14 mouse cellular contexts compared by ENCODE assay signal in the genomic region with DNA sequence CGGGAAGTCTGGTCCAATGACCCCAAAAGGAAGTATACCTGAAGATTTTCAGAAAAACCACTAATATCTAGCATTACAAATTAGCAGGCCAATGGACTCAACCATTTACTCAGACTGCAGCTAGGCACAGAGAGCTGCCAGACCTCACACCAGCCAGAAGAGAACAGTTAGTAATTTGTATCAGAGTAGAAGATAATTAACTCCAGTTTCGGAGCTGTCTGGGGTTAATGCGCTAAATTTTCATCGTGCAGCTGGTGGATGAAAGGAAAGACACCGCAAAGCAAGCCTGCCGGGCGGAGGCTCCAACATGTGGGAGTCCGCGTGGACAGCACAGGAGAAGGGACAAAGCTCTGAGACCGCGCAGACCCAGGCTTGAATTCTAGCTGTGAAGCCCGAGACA. TPM values are rescaled to one million over a fixed set of nuclear protein-coding genes. Genes with fewer than 3 reads are reported as not detected.
DNase-seq lines count a peak whose midpoint lies in the region; ATAC-seq and TF ChIP-seq lines count a peak whose summit lies in the region.
"Had no signal": no experiment of that assay in that cellular context is flagged by ENCODE, and none has a peak within 500 bp of the region (broad histone marks: within the 10 kb centered on the region; RNA-seq: fewer than 3 reads in every experiment).

No protein-coding gene starts in this region.

- H3K4me1 ChIP-seq in forebrain, postnatal 0 days (ENCODE audit: insufficient read depth) = 0 out of 2 replicates have a peak, but pooled peaks cover 4% of the 10 kb centered on the region

- H3K4me3 ChIP-seq in forebrain, postnatal 0 days (ENCODE audit: low read depth, low read length) = no peak overlapping the region
- H3K4me3 ChIP-seq: heart, embryonic 15.5 days had no signal

- no peak for TF ChIP-seq CTCF in brain, embryonic 14.5 days (IDR thresholded peaks at IDR 0.05; ENCODE audit: borderline replicate concordance, extremely low read depth, insufficient read depth, insufficient read length)
- no peak for TF ChIP-seq CTCF in forebrain, postnatal 0 days (IDR thresholded peaks at IDR 0.05; ENCODE audit: low read depth)

- no peaks in the 10 kb centered on the region for H3K27me3 ChIP-seq in forebrain, postnatal 0 days (ENCODE audit: insufficient read depth, low read length)
- H3K27me3 ChIP-seq: heart, embryonic 15.5 days had no signal

- TF ChIP-seq POLR2A in brain, embryonic 14.5 days (IDR thresholded peaks at IDR 0.05; ENCODE audit: borderline replicate concordance, extremely low read depth, insufficient read depth, insufficient read length, poor library complexity, severe bottlenecking) = no peak

- no peaks in the 10 kb centered on the region for H3K9me3 ChIP-seq in forebrain, postnatal 0 days (ENCODE audit: low read length)
- H3K9me3 ChIP-seq: heart, embryonic 15.5 days had no signal

- DNase-seq in Muller cell, postnatal 12 days (ENCODE audit: inconsistent ontology term) = peak; percentile 54
- DNase-seq in brain, embryonic 14.5 days (ENCODE audit: low read depth) = peak; percentile 82
- peak; percentile 42 for DNase-seq in forebrain, postnatal 0 days
- peak; percentile 40 for DNase-seq in kidney, postnatal 14 days
- DNase-seq in testis, postnatal 14 days (ENCODE audit: low spot score) = no peak
- DNase-seq in frontal cortex, postnatal 14 days (ENCODE audit: low spot score in 2 of 2) = no peak
- DNase-seq: cerebellum, adult 18-20 months; lung, postnatal 10 days; thymus, postnatal 4 days had no signal

- no peak overlapping the region for H3K27ac ChIP-seq in forebrain, postnatal 0 days (ENCODE audit: low read depth, low read length)
- H3K27ac ChIP-seq: heart, embryonic 15.5 days had no signal

- H3K36me3 ChIP-seq in forebrain, postnatal 0 days (ENCODE audit: insufficient read depth) = no peaks in the 10 kb centered on the region
- H3K36me3 ChIP-seq: heart, embryonic 15.5 days had no signal

- 22% methylated on average over 12 of the region's 12 CpGs for WGBS in forebrain, postnatal 0 days

- 0 out of 2 replicates have a peak overlapping the region, but pooled peaks have one; percentile 15 for H3K9ac ChIP-seq in forebrain, postnatal 0 days
- H3K9ac ChIP-seq: heart, embryonic 15.5 days had no signal

- ATAC-seq in forebrain, postnatal 0 days = peak; percentile 60
- no peak for ATAC-seq in megakaryocyte progenitor cell, adult 5-6 weeks (replicated peaks; ENCODE audit: poor library complexity)

- H3K4me2 ChIP-seq in forebrain, postnatal 0 days (ENCODE audit: low read depth) = peak overlapping the region; percentile 21; the same call in 1 of the 2 replicates
- H3K4me2 ChIP-seq: heart, embryonic 15.5 days had no signal

RNA-seq across cellular contexts. Expression of gene Ifnk, which starts 30.8 kb away (rescaled TPM):
- polyA plus RNA-seq in brain, embryonic 14.5 days (2012; rRNA removed) = not detected in 2 replicates
- not detected in 2 replicates for total RNA-seq in forebrain, postnatal 0 days (2014; rRNA removed)
- polyA plus RNA-seq in forebrain, postnatal 0 days (2015; fragmentation: Nextera tagmentation; extraction: Ambion mirVana) = not detected in 2 replicates
- total RNA-seq in megakaryocyte progenitor cell, adult 5-6 weeks (2015) = not detected in 2 replicates
- not detected in 2 replicates for total RNA-seq in megakaryocyte progenitor cell, adult 5-6 weeks (2017)
- total RNA-seq: adrenal gland, adult 18-20 months; ES-E14 had no signal
- polyA plus RNA-seq: heart, embryonic 15.5 days; limb, embryonic 14.5 days had no signal

RNA-seq across cellular contexts. Expression of gene Mob3b, which starts 36.2 kb away (rescaled TPM):
- 2.8 and 2.9 TPM in 2 replicates for polyA plus RNA-seq in brain, embryonic 14.5 days (2012; rRNA removed)
- 3.0 and 3.2 TPM in 2 replicates for total RNA-seq in forebrain, postnatal 0 days (2014; rRNA removed)
- 2.1 and 4.3 TPM in 2 replicates for polyA plus RNA-seq in forebrain, postnatal 0 days (2015; fragmentation: Nextera tagmentation; extraction: Ambion mirVana)
- total RNA-seq in megakaryocyte progenitor cell, adult 5-6 weeks (2015) = 5.4 and 6.2 TPM in 2 replicates
- 2.5 and 3.2 TPM in 2 replicates for total RNA-seq in megakaryocyte progenitor cell, adult 5-6 weeks (2017)

Comparison
In these comparisons a context has a peak if more than half of its experiments do, and no peak if none do; other contexts are left out.
1. DNase-seq: peak in Muller cell, postnatal 12 days (single experiment), brain, embryonic 14.5 days (single experiment), forebrain, postnatal 0 days (single experiment) and kidney, postnatal 14 days (single experiment); none in testis, postnatal 14 days (single experiment) and frontal cortex, postnatal 14 days (0 of 2).